Mouse (Mus musculus) heart, postnatal 0 days (tissue): ENCODE results near the gene Stk4.

Experiments
- CTCF ChIP-seq: IDR thresholded peaks from 2 replicates; pipeline ENCODE4 v1.5.1; 2016; ENCODE audit warnings: antibody characterized with exemption, control low read depth, low read depth
- EP300 ChIP-seq: IDR thresholded peaks from 2 replicates; pipeline ENCODE4 v1.6.1; 2016; ENCODE audit warnings: antibody characterized with exemption, low read depth

GRCm38 (mm10) chr2:164070765-164071436, 779 bp downstream of the Stk4 start, which contains the start of gene Tomm34:
- TF ChIP-seq CTCF (no peak), EP300 (no peak)
